Mouse (Mus musculus): ENCODE results near the gene Fgfrl1. TPM values are rescaled to one million over a fixed set of nuclear protein-coding genes. Genes with fewer than 3 reads are reported as not detected.
A peak's percentile ranks its signal among the peaks of the same experiment; 100 is the strongest.

Gene Fgfrl1
- polyA plus RNA-seq, 1 experiment from 2014 or later: 36.3 TPM

GRCm38 (mm10) chr5:108707758-108708157 is 15.6 kb downstream of the Fgfrl1 start:
- Histone ChIP-seq H3K4me2 (no peak overlapping the region), H3K9ac (no peak overlapping the region), H3K9me3 (no peaks in the 10 kb centered on the region), H3K4me3 (no peak overlapping the region), H3K36me3 (peaks cover 35% of the 10 kb centered on the region), H3K27ac (no peak overlapping the region), H3K27me3 (no peaks in the 10 kb centered on the region), H3K4me1 (peaks cover 8% of the 10 kb centered on the region)
- WGBS: 80% methylated on average over 2 of the region's 2 CpGs
- no peak for ATAC-seq (ENCODE audit: borderline replicate concordance, extremely low read depth, low FRiP score, low TSS enrichment)

GRCm38 (mm10) chr5:108708419-108708818 is 16.2 kb downstream of the Fgfrl1 start:
- no peak for ATAC-seq (ENCODE audit: borderline replicate concordance, extremely low read depth, low FRiP score, low TSS enrichment)
- H3K36me3 ChIP-seq: peaks cover 35% of the 10 kb centered on the region
- no peaks in the 10 kb centered on the region for H3K9me3 ChIP-seq
- H3K4me2 ChIP-seq: no peak overlapping the region
- H3K9ac ChIP-seq: no peak overlapping the region
- H3K4me1 ChIP-seq: peaks cover 7% of the 10 kb centered on the region
- H3K27ac ChIP-seq: no peak overlapping the region
- no peaks in the 10 kb centered on the region for H3K27me3 ChIP-seq
- 86% methylated on average over 1 of the region's 1 CpGs for WGBS
- no peak overlapping the region for H3K4me3 ChIP-seq

GRCm38 (mm10) chr5:108708981-108709731 is 17.0 kb downstream of the Fgfrl1 start:
- Histone ChIP-seq H3K4me1 (peaks cover 5% of the 10 kb centered on the region), H3K9me3 (no peaks in the 10 kb centered on the region), H3K4me3 (no peak overlapping the region), H3K36me3 (peaks cover 35% of the 10 kb centered on the region), H3K9ac (no peak overlapping the region), H3K27ac (no peak overlapping the region), H3K4me2 (no peak overlapping the region), H3K27me3 (no peaks in the 10 kb centered on the region)
- ATAC-seq (ENCODE audit: borderline replicate concordance, extremely low read depth, low FRiP score, low TSS enrichment): 0 out of 2 replicates have a peak, but pooled peaks have one; percentile 35
- WGBS: 40% methylated on average over 6 of the region's 6 CpGs

- Histone ChIP-seq H3K27ac (no peak overlapping the region), H3K27me3 (no peaks in the 10 kb centered on the region), H3K4me3 (no peak overlapping the region), H3K4me2 (no peak overlapping the region), H3K9ac (no peak overlapping the region), H3K9me3 (no peaks in the 10 kb centered on the region), H3K4me1 (peaks cover 7% of the 10 kb centered on the region), H3K36me3 (peaks cover 9% of the 10 kb centered on the region; the same call in 1 of the 2 replicates)
- ATAC-seq (ENCODE audit: borderline replicate concordance, extremely low read depth, low FRiP score, low TSS enrichment): no peak
- WGBS: 69% methylated on average over 6 of the region's 6 CpGs
These were observed 19.8 kb downstream of the Fgfrl1 start for GRCm38 (mm10) chr5:108711968-108712367.

DNA sequence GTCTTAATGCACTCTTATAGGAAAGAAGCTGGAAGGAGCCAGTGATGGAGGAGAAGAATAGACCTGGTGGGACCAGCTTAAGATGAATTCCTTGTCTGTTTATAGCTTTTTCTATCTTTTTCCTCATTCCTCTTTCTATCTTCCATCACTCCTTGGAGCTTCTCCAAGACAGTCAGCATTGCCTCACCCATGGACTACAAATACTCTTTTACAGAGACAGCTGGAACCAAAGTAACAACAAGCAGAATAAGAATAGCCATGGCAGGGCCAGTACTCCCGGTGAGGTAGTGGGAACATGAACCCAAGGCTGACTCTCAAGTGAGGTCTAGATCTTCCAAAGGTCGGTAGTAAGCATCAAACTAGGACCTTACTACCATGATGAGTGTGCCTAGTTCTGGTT is 20.9 kb downstream of the Fgfrl1 start:
- no peak for ATAC-seq (ENCODE audit: borderline replicate concordance, extremely low read depth, low FRiP score, low TSS enrichment)
- Histone ChIP-seq H3K27ac (no peak overlapping the region), H3K27me3 (no peaks in the 10 kb centered on the region), H3K9me3 (no peaks in the 10 kb centered on the region), H3K9ac (no peak overlapping the region), H3K4me3 (no peak overlapping the region), H3K4me2 (no peak overlapping the region), H3K4me1 (peaks cover 7% of the 10 kb centered on the region), H3K36me3 (no peaks in the 10 kb centered on the region)
- 75% methylated on average over 2 of the region's 2 CpGs for WGBS

DNA sequence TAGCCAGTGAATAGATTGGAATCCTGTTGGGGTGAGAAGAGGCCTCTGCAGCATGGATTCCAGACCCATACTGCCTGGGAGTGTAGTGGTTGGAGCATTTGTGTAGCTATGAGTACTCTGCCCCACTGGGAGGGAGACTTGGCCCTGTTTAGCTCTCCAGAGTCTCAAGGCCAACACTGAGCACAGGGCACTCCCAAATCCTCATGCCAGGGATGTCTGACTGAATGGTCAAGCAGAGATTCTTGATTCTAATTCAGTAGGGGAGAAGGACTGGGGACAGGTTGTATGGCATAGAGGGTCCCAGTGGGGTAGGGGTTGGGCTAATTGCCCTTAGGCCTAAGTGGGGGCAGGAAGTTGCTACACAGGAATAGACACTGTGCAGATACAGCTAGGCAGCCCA is 21.5 kb downstream of the Fgfrl1 start:
- H3K4me2 ChIP-seq: no peak overlapping the region
- no peaks in the 10 kb centered on the region for H3K9me3 ChIP-seq
- peak overlapping the region; percentile 48 for H3K27ac ChIP-seq
- H3K27me3 ChIP-seq: no peaks in the 10 kb centered on the region
- H3K4me3 ChIP-seq: no peak overlapping the region
- H3K36me3 ChIP-seq: no peaks in the 10 kb centered on the region
- H3K4me1 ChIP-seq: peaks cover 7% of the 10 kb centered on the region
- ATAC-seq (ENCODE audit: borderline replicate concordance, extremely low read depth, low FRiP score, low TSS enrichment): no peak
- no peak overlapping the region for H3K9ac ChIP-seq

DNA sequence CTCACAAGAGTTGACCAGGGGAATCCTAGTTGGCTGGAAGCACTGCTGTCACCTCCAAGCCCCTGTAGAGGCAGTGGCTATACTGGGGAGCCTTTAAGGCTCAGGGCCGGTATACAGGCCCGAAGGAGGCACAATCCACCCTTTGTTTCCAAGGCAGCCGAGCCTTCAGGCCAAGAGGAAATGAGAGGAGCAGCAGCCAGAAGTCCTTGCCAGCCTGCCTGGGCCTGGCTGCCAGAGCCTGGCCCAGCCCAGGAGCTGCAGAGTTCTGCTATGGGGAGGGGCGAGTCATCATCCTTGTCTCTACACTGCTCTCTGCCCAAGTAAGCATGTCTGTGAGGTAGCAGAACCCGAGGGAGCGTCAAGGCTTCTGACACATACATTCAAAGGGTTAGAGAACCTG is 22.0 kb downstream of the Fgfrl1 start:
- Histone ChIP-seq H3K27ac (peak overlapping the region; percentile 48), H3K9me3 (no peaks in the 10 kb centered on the region), H3K36me3 (no peaks in the 10 kb centered on the region), H3K4me2 (no peak overlapping the region), H3K9ac (no peak overlapping the region), H3K4me3 (no peak overlapping the region), H3K27me3 (no peaks in the 10 kb centered on the region), H3K4me1 (peaks cover 7% of the 10 kb centered on the region)
- ATAC-seq (ENCODE audit: borderline replicate concordance, extremely low read depth, low FRiP score, low TSS enrichment): peak; percentile 43
- 41% methylated on average over 6 of the region's 6 CpGs for WGBS

GRCm38 (mm10) chr5:108715974-108716373 is 23.8 kb downstream of the Fgfrl1 start:
- ATAC-seq (ENCODE audit: borderline replicate concordance, extremely low read depth, low FRiP score, low TSS enrichment): no peak
- Histone ChIP-seq H3K4me2 (no peak overlapping the region), H3K4me1 (peaks cover 7% of the 10 kb centered on the region), H3K27ac (no peak overlapping the region), H3K4me3 (no peak overlapping the region), H3K9me3 (no peaks in the 10 kb centered on the region), H3K36me3 (no peaks in the 10 kb centered on the region), H3K27me3 (no peaks in the 10 kb centered on the region), H3K9ac (no peak overlapping the region)
- WGBS: 68% methylated on average over 1 of the region's 1 CpGs

GRCm38 (mm10) chr5:108718051-108718450 is 25.9 kb downstream of the Fgfrl1 start:
- Histone ChIP-seq H3K27ac (no peak overlapping the region), H3K36me3 (no peaks in the 10 kb centered on the region), H3K9ac (no peak overlapping the region), H3K4me2 (no peak overlapping the region), H3K9me3 (no peaks in the 10 kb centered on the region), H3K27me3 (no peaks in the 10 kb centered on the region), H3K4me1 (peaks cover 7% of the 10 kb centered on the region), H3K4me3 (no peak overlapping the region)
- ATAC-seq (ENCODE audit: borderline replicate concordance, extremely low read depth, low FRiP score, low TSS enrichment): no peak
- 44% methylated on average over 4 of the region's 4 CpGs for WGBS

GRCm38 (mm10) chr5:108719761-108720160 is 27.6 kb downstream of the Fgfrl1 start:
- Histone ChIP-seq H3K4me2 (no peak overlapping the region), H3K4me3 (no peak overlapping the region), H3K4me1 (no peaks in the 10 kb centered on the region), H3K9me3 (no peaks in the 10 kb centered on the region), H3K27me3 (no peaks in the 10 kb centered on the region), H3K27ac (no peak overlapping the region; the same call in 1 of the 2 replicates), H3K36me3 (no peaks in the 10 kb centered on the region), H3K9ac (no peak overlapping the region)
- WGBS: 49% methylated on average over 7 of the region's 7 CpGs
- no peak for ATAC-seq (ENCODE audit: borderline replicate concordance, extremely low read depth, low FRiP score, low TSS enrichment)

DNA sequence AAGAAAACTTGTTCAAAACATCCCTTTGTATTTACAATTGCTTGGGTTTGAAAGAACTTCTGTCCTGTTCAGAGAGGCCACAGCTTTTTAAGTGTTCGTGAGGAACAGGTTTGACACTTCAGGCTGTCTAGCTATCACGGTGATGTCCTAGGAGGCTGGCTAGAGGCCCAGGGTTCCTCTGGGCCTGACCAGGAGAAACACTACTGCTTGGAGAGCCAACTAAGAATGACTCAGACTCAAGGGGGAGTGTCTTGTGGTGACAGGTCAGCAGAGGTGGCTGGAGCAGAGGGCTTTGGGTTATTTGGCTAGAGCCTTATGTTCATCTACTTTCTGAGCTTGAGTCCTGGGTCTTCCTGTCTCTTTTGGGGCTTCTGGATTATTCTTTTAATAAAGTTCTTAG is 31.8 kb downstream of the Fgfrl1 start:
- WGBS: 31% methylated on average over 2 of the region's 2 CpGs
- Histone ChIP-seq H3K4me3 (no peak overlapping the region), H3K4me2 (no peak overlapping the region), H3K36me3 (no peaks in the 10 kb centered on the region), H3K27ac (no peak overlapping the region), H3K9me3 (no peaks in the 10 kb centered on the region), H3K4me1 (no peaks in the 10 kb centered on the region), H3K9ac (no peak overlapping the region), H3K27me3 (no peaks in the 10 kb centered on the region)
- no peak for ATAC-seq (ENCODE audit: borderline replicate concordance, extremely low read depth, low FRiP score, low TSS enrichment)

DNA sequence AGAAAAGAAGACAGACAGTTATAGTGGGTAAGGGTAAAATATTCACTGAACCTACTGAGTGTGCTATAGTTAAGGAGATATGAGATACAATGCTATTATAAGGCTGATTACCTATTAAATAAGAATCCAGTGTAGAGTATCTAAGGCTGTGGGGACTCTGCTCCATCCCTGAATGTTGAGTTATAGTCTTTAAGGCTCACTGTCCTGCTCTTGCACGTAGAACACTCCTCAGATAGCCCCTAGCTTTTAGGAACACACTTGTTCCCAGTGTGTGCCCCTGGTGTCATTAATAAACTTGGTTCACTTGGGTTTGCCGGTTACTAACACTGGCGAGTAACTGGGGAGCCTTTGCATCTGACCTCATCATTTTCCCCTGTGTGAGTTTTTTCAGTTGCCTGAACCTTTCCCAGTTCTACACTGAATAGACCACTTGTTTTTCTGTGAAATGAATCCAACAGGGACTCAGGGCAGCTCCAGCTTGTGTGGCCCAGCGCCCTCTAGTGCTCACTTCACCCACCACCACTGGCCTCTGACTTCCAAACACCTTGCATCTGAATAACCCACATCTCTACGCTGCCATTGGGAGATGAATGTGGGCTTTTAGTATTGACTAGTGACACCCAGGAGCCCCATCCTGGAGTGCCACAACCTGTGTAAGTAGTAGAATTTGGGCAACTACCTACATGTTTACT is 34.5 kb downstream of the Fgfrl1 start:
- no peaks in the 10 kb centered on the region for H3K4me1 ChIP-seq
- no peak overlapping the region for H3K4me2 ChIP-seq
- WGBS: 20% methylated on average over 5 of the region's 5 CpGs
- H3K9me3 ChIP-seq: no peaks in the 10 kb centered on the region
- no peaks in the 10 kb centered on the region for H3K36me3 ChIP-seq
- ATAC-seq (ENCODE audit: borderline replicate concordance, extremely low read depth, low FRiP score, low TSS enrichment): 0 out of 2 replicates have a peak, but pooled peaks have one; percentile 46
- no peak overlapping the region for H3K27ac ChIP-seq
- no peak overlapping the region for H3K9ac ChIP-seq
- 0 out of 2 replicates have a peak, but pooled peaks cover 2% of the 10 kb centered on the region for H3K27me3 ChIP-seq
- H3K4me3 ChIP-seq: no peak overlapping the region

Data from lung, embryonic 15.5 days (tissue).